Mouse (Mus musculus): ENCODE results near the gene Prr5. TPM values are rescaled to one million over a fixed set of nuclear protein-coding genes. Genes with fewer than 3 reads are reported as not detected.

Prr5 gene
- polyA plus RNA-seq (2012; fragmentation: generic; extraction: Trizol), result 8.1 TPM

DNA sequence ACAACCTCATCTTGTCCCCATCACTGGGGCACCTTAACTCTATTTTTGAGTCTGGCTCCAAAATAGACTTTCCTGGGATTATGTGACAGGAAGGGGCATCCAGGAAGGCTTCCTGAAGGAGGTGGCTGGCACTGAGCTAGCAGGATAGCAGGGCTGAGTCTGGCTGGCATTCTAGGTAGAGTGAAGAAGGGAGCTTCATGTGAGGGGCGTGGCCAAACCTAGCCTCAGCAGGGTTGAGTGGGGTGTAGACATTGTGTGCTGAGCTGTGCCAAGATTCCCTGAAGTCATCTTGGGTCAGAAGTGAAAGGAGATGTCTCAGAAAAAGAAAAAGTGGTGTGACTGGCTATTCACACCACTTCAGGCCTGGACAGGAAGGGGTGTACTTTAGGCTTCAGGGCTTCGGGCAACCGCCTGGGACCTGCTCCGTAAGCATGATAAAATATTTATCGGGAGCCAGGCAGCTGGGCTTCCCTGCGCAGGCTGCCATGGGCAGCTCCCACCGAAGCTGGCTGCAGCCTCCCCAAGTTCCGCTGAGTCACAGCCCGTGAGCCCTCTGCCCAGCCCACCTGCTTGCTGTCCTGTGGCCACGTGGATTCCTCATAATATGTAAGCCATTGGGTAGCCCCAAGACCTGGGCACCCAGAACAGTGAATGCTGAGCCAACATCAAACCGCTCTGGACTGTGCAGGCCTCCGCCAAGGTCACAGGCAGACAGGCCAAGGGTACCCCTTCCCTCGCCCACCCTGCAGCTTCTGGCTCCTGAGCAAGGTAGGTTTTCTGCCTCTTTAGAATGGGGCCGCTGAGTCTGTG is at the start of gene Prr5:
Prr5 (plus strand) TSS at position 683 of the 810 bp plus-strand sequence.
- no peaks in the 10 kb centered on the region for H3K79me2 ChIP-seq (ENCODE audit: control insufficient read depth, insufficient read depth)
- no peak within 1 kb of the TSS for H3ac ChIP-seq (ENCODE audit: control insufficient read depth, insufficient read length)
- H3K4me3 ChIP-seq, result no peak within 1 kb of the TSS
- no peaks in the 10 kb centered on the region for H3K36me3 ChIP-seq (ENCODE audit: control insufficient read depth, insufficient read depth)
- H3K27me3 ChIP-seq (ENCODE audit: control insufficient read depth, insufficient read depth, insufficient read length), result no peaks in the 10 kb centered on the region
- TF ChIP-seq E2F4 (IDR thresholded peaks at IDR 0.05; ENCODE audit: insufficient read depth), result no peak
- TF ChIP-seq MYOD1 (IDR thresholded peaks at IDR 0.05; ENCODE audit: control insufficient read depth in 1 of 3, insufficient read length in 2 of 3, low read depth in 2 of 3), result peak in 1 of 3 experiments; percentile 2
- TF ChIP-seq CEBPB (IDR thresholded peaks at IDR 0.05; ENCODE audit: insufficient read depth, poor library complexity, severe bottlenecking), result no peak
- TF ChIP-seq USF1 (IDR thresholded peaks at IDR 0.05; ENCODE audit: low read depth), result no peak
- no peak for TF ChIP-seq TCF12 (IDR thresholded peaks at IDR 0.05; ENCODE audit: insufficient read depth, poor library complexity, severe bottlenecking)
- no peak for TF ChIP-seq TCF3 (IDR thresholded peaks at IDR 0.05; ENCODE audit: insufficient read length, low read depth)
- no peak for TF ChIP-seq MAX (IDR thresholded peaks at IDR 0.05; ENCODE audit: low read depth)
- no peak for TF ChIP-seq SRF (IDR thresholded peaks at IDR 0.05; ENCODE audit: control insufficient read depth, insufficient read length, low read depth)
- H3K4me2 ChIP-seq (ENCODE audit: low read depth), result no peak within 1 kb of the TSS

DNA sequence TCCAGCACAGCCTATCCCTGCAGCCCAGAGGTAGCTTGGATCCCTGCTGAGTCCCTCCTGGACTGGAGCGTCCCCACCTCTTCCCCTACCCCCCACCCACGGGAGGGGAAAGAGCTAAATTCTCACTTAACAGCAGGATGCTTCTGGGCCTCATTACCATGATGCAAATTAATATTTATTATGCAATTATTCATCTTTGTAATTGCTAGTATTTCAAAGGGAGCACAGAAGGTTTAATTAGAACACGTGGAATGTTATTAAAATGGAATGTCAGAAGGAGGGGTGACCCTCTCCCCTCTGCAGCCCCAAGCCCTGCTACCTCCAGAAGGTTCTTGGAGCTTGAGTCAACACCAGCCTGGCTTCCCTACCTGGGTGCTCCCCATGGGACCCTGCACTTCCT is 49.4 kb upstream of the Prr5 start:
- no peak for TF ChIP-seq MYOD1 (IDR thresholded peaks at IDR 0.05; ENCODE audit: control insufficient read depth in 1 of 3, insufficient read length in 2 of 3, low read depth in 2 of 3)
- TF ChIP-seq TCF12 (IDR thresholded peaks at IDR 0.05; ENCODE audit: insufficient read depth, poor library complexity, severe bottlenecking), result no peak
- H3ac ChIP-seq (ENCODE audit: control insufficient read depth, insufficient read length), result no peak overlapping the region
- H3K36me3 ChIP-seq (ENCODE audit: control insufficient read depth, insufficient read depth), result no peaks in the 10 kb centered on the region
- no peak overlapping the region for H3K4me3 ChIP-seq
- H3K79me2 ChIP-seq (ENCODE audit: control insufficient read depth, insufficient read depth), result no peaks in the 10 kb centered on the region
- H3K27me3 ChIP-seq (ENCODE audit: control insufficient read depth, insufficient read depth, insufficient read length), result peaks cover 28% of the 10 kb centered on the region
- no peak overlapping the region for H3K4me2 ChIP-seq (ENCODE audit: low read depth)

DNA sequence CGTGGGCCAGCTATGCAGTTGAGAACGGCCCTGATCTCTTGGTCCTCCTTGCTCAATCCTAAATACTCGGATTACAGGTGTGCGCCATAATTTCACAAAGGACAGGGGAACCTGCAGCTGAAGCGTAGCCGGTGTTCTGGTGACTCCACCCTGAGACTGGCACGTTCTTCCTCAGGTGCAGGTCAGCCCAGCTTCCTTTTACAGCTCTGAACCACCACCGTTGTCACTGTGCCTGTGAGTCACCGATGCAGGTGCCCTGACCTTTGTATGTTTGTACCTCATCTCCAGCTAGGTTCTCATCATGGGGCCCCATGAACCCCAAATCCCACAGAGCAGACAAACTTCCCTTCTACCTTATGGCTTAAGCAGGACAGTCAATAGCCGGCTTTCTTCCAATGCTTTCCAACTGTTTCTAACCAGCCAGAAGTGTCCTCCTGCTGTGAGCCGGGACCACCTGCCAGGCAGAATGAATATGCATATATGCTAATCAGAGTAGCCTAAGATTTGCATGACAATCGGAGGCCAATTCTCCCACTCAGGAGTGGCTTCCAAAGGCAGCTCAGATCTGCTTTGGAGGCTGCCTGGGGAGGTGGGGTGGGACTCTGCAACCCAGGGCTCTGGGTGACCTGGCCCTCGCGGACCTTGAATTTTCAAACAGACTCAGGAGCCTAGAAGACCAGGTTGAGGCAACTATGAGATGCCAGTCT is 47.5 kb upstream of the Prr5 start:
- peaks cover 19% of the 10 kb centered on the region for H3K27me3 ChIP-seq (ENCODE audit: control insufficient read depth, insufficient read depth, insufficient read length)
- H3ac ChIP-seq (ENCODE audit: control insufficient read depth, insufficient read length), result no peak overlapping the region
- no peaks in the 10 kb centered on the region for H3K79me2 ChIP-seq (ENCODE audit: control insufficient read depth, insufficient read depth)
- H3K4me2 ChIP-seq (ENCODE audit: low read depth), result no peak overlapping the region
- no peak overlapping the region for H3K4me3 ChIP-seq
- TF ChIP-seq POLR2AphosphoS2 (IDR thresholded peaks at IDR 0.05; ENCODE audit: insufficient read length, low read depth), result no peak
- TF ChIP-seq TCF3 (IDR thresholded peaks at IDR 0.05; ENCODE audit: insufficient read length, low read depth), result no peak
- no peak for TF ChIP-seq E2F4 (IDR thresholded peaks at IDR 0.05; ENCODE audit: insufficient read depth)
- no peak for TF ChIP-seq MYOD1 (IDR thresholded peaks at IDR 0.05; ENCODE audit: control insufficient read depth in 1 of 3, insufficient read length in 2 of 3, low read depth in 2 of 3)
- no peak for TF ChIP-seq SRF (IDR thresholded peaks at IDR 0.05; ENCODE audit: control insufficient read depth, insufficient read length, low read depth)
- TF ChIP-seq USF1 (IDR thresholded peaks at IDR 0.05; ENCODE audit: low read depth), result no peak
- no peak for TF ChIP-seq REST (IDR thresholded peaks at IDR 0.05; ENCODE audit: insufficient read depth, insufficient read length)
- no peak for TF ChIP-seq POLR2A (IDR thresholded peaks at IDR 0.05; ENCODE audit: insufficient read length, low read depth)
- TF ChIP-seq CEBPB (IDR thresholded peaks at IDR 0.05; ENCODE audit: insufficient read depth, poor library complexity, severe bottlenecking), result no peak
- no peak for TF ChIP-seq MYOG (IDR thresholded peaks at IDR 0.05; ENCODE audit: control insufficient read depth in 1 of 3, insufficient read depth in 1 of 3, insufficient read length in 2 of 3, low read depth in 2 of 3)
- no peak for TF ChIP-seq TCF12 (IDR thresholded peaks at IDR 0.05; ENCODE audit: insufficient read depth, poor library complexity, severe bottlenecking)
- no peak for TF ChIP-seq MAX (IDR thresholded peaks at IDR 0.05; ENCODE audit: low read depth)
- H3K36me3 ChIP-seq (ENCODE audit: control insufficient read depth, insufficient read depth), result no peaks in the 10 kb centered on the region

DNA sequence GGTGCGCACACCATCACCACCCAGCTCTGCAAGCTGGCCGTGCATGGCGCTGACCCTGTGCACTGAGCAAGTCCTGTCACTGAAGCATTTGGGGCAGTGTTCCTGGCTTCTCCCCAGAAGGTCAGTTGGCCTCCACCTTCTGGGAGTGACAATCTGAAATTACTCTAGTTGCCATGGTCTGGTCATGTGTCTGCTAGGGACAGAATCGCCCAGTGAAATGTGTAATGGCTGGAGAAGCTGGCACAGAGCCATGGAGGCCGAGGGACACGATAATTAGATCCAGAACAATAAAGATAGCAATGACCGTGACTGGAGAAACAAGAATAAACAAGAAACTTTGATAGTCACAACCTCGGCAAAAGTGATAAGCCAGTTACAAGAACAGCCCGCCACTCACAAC is 44.5 kb upstream of the Prr5 start:
- no peak overlapping the region for H3K4me3 ChIP-seq
- H3K36me3 ChIP-seq (ENCODE audit: control insufficient read depth, insufficient read depth), result no peaks in the 10 kb centered on the region
- H3K4me2 ChIP-seq (ENCODE audit: low read depth), result no peak overlapping the region
- H3ac ChIP-seq (ENCODE audit: control insufficient read depth, insufficient read length), result no peak overlapping the region
- peaks cover 19% of the 10 kb centered on the region for H3K27me3 ChIP-seq (ENCODE audit: control insufficient read depth, insufficient read depth, insufficient read length)
- no peaks in the 10 kb centered on the region for H3K79me2 ChIP-seq (ENCODE audit: control insufficient read depth, insufficient read depth)
- no peak for TF ChIP-seq MYOD1 (IDR thresholded peaks at IDR 0.05; ENCODE audit: control insufficient read depth in 1 of 3, insufficient read length in 2 of 3, low read depth in 2 of 3)
- no peak for TF ChIP-seq USF1 (IDR thresholded peaks at IDR 0.05; ENCODE audit: low read depth)
- no peak for TF ChIP-seq POLR2AphosphoS2 (IDR thresholded peaks at IDR 0.05; ENCODE audit: insufficient read length, low read depth)
- TF ChIP-seq E2F4 (IDR thresholded peaks at IDR 0.05; ENCODE audit: insufficient read depth), result no peak
- TF ChIP-seq REST (IDR thresholded peaks at IDR 0.05; ENCODE audit: insufficient read depth, insufficient read length), result no peak
- no peak for TF ChIP-seq MYOG (IDR thresholded peaks at IDR 0.05; ENCODE audit: control insufficient read depth in 1 of 3, insufficient read depth in 1 of 3, insufficient read length in 2 of 3, low read depth in 2 of 3)
- TF ChIP-seq SRF (IDR thresholded peaks at IDR 0.05; ENCODE audit: control insufficient read depth, insufficient read length, low read depth), result no peak
- TF ChIP-seq TCF3 (IDR thresholded peaks at IDR 0.05; ENCODE audit: insufficient read length, low read depth), result no peak
- TF ChIP-seq MAX (IDR thresholded peaks at IDR 0.05; ENCODE audit: low read depth), result no peak
- no peak for TF ChIP-seq CEBPB (IDR thresholded peaks at IDR 0.05; ENCODE audit: insufficient read depth, poor library complexity, severe bottlenecking)
- no peak for TF ChIP-seq POLR2A (IDR thresholded peaks at IDR 0.05; ENCODE audit: insufficient read length, low read depth)
- no peak for TF ChIP-seq TCF12 (IDR thresholded peaks at IDR 0.05; ENCODE audit: insufficient read depth, poor library complexity, severe bottlenecking)
